Mouse (Mus musculus) frontal cortex, postnatal 36 days (tissue): Measurements from ENCODE around the gene Ubl4b.

Experiments used
- DNase-seq, 2 experiments: peaks; one replicate each; pipeline ENCODE4 v3.0.0; 2022; ENCODE audit warnings: low spot score in 2 of 2

The Ubl4b gene

DNA sequence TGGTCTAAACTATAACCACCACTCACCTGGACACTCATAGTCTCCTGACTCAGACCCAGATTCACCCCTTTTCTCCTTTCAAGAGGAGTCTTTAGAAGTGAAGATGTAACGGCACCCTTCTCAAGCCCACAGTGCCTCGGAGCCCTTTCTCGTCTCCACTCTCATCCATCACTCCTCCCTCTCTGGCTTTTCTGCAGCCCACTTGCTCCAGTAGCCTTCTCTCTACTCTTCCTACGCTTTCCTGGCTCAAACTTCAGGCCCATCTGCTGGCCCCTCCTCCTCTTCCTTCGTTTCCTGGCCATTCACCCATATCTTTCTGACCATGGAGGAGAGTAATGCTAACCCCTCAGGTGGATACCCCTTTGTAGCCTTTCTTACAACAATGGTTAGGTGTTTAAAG is 33.9 kb downstream of the Ubl4b start:
- no peak for DNase-seq

- peak; percentile 84 to 86 for DNase-seq
These were observed 37.2 kb downstream of the Ubl4b start, which contains the start of gene Slc6a17 for GRCm38 (mm10) chr3:107517631-107518108. TSS of gene Slc6a17 (minus strand) at chr3:107518018.

DNA sequence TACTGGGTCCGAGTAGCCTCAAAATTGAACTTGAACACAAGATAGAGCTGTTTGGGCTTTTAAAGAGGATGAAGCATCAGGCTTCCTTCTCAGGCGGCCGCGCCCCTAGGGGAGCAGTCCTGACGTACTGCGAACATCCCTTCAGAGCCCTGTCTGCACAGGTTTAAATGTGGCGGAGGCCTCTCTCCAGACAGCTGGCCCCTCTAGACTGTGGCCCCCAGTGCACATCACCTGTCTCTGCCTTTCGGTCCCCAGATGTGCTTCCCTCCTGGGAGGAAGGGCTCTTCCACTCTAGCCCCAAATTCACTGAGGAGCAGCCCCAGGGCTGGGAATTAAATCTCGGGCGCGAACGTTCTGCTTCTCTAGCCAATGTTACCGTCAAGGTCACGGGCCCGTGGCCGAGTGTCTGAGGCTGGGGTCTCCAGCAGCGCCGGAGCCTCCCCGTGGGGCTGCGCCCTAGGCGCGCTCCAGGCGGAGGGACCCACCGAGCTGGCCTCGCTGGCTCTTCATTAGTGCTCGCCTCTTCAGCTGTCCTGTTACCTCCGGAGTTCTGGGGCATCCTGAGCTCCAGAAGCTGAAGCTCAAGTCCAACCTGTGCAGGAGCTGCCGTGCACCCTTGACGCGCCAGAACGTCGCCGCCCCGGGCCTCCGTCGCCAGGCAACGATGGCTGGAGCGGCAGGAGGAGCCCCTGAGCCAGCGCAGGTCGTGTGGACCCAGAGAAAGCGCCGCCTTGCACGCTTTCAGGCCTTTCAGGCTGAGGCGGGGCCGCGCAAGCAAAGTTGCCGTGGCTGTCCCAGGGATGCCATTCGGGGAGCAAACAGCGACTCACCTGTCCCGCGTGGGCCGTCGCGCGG is 37.9 kb downstream of the Ubl4b start:
- peak in 1 of 2 experiments; percentile 53 for DNase-seq

DNA sequence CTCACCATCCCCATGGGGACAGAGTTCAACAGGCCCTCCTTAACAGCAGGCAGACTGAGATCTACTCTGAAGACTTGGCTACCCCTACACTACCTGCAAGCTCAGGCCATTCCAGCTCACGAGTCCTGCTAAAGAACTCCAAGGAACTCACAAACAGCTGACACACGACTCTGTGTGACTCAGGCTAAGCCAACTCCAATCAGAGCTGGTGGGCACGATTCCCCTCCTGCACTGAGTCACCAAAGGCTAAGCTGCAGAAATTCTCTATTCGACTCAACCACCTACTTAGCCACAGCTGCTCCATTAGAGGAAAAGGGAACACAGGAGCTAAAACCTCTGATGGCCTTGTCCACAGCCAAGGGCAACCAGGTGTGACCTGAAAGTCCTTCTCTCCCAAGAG is 38.9 kb downstream of the Ubl4b start:
- DNase-seq = no peak

DNA sequence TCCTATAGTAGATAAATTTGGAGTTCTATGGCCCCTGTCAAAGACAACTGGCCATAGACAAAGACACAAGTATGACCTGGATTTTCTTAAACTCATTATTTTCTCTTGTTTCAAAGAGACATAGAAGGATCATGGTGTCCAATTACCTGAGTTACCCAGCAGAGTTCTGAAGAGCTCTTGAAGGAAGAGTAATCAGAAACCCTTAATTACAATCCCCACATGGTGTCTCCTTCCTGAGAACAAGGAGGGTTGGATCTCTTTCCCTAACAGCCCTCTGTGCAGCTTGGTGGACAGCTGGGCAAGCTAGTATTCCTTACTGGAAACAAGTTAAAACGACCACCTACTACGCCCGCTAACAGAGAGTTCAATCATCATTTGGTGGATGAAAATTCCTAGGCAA is 43.5 kb downstream of the Ubl4b start:
- no peak for DNase-seq

DNA sequence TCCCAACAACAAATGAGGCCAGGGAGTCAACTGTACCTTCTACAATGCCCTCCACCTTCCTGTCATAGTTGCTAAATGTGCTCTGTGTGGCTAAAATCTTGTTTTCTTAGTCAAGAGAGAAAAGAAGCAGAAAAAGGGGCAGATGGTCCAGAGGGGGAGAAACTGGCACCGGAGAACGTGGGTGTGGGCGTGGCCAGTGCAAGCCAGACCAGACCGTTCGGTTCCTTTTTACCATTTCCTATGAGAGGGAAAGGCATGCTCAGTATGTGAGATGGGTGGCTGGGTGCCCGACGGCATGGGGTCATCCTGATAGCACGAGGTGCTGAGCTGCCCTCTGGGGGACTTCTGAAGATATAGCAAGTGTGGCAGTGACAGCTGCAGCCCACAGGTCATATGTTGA is 46.2 kb downstream of the Ubl4b start:
- peak in 1 of 2 experiments; percentile 72 for DNase-seq

- no peak for DNase-seq
These were observed 46.9 kb downstream of the Ubl4b start for GRCm38 (mm10) chr3:107507966-107508365.

DNA sequence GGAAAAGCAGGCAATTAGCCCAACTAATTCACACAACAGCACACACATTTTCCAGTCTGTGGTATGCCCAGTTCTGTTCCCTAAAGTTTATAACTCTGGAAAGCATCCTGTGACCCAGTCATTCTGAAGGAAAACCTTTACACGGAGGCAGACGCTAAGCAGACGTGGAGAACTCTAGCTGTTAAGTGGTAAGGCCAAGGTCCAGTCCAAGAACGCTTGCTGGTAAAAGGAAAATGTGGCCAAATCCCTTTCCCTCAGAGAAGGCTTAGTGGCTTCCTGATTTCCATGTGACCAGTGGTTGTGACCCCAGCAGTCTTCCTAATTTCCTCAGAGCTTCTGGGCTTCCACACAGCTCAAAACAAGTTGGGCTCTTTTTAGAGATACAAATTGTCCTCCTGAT is 48.3 kb downstream of the Ubl4b start:
- no peak for DNase-seq

DNA sequence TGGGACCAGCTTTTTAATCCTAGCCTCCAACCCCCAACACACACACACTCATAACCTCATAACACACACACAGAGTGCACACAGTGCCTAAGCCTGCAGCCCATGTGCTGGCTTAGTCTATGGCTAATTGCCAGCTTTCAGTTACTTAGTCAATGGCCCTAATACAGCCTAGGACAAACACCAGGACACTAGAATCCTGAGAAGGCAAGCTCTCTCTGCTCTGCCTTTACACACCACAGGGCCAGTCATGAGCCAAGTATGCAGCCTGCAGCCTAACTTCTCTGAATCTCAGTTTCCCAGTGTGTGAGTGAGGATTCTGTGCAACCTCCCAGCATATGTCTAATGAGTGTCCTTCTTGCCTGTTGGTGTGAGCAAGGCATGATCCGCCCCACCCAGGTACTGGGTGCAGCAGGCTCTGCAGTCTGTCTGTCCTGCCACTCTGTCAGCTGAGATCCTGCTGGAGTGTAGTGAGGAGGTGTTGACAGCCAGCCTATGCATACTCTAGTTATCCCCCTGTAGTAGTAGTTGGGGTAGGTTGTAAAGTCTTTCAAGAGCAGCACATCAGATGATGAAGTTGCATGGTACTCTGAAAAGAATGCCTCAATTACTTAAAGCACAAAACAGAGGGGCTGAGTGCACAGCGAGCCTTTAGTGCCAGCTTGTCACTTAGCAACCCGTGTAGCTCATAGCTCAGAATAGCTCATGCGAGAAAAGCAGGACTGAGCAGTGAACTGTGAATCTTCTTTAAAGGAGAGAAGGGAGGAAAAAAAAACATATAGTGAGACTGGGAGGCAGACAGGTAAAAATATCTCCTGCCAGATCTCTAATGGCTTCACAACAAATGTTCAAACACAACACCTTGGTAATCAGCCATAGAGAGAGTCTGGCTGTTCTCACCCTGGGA is 49.2 kb downstream of the Ubl4b start:
- DNase-seq = peak in 1 of 2 experiments; percentile 80

GRCm38 (mm10) chr3:107504542-107504941 is 50.3 kb downstream of the Ubl4b start:
- DNase-seq = no peak

DNA sequence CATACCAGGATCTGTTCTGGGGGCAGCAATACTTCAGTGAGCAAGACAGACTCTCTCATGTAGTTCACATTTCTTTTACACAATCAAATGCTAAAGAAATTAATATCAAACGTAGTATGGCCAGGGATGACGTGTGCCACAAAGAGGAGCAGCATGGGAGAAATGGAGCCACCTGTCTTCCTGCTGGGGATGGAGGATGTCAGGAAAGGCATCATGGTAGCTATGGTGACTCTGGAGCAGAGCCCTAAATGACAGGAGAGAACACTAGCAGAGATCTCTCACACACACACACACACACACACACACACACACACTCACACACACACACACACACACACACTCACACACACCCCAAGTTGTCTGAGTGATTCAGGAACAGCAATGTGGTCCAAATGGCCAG is 51.2 kb downstream of the Ubl4b start:
- no peak for DNase-seq
